Mouse (Mus musculus): ENCODE measurements around the gene Xrcc1.

- TF ChIP-seq GATA1 (IDR thresholded peaks at IDR 0.05; ENCODE audit: borderline replicate concordance, low read length) (no peak), FLI1 (IDR thresholded peaks at IDR 0.05; ENCODE audit: low read length) (no peak)
Observed at GRCm38 (mm10) chr7:24584876-24585275, 38.8 kb downstream of the Xrcc1 start.
